Mouse (Mus musculus) sigmoid colon, adult 10 weeks (tissue): Measurements from ENCODE around the gene Selenos. TPM values are rescaled to one million over a fixed set of nuclear protein-coding genes. Genes with fewer than 3 reads are reported as not detected.

ENCODE experiments used
- polyA plus RNA-seq: library from polyadenylated mRNA; stranded (reverse); fragments of 350-450 nt; fragmentation: Illumina TruSeq; extraction: RNeasy Lipid Tissue Mini Kit (QIAGEN cat#74804); gene quantifications from one replicate; pipeline ENCODE4 v1.2.3, GENCODE M21; 2014; ENCODE audit warnings: low read depth, low replicate concordance

Gene Selenos
- 127 TPM for polyA plus RNA-seq

DNA sequence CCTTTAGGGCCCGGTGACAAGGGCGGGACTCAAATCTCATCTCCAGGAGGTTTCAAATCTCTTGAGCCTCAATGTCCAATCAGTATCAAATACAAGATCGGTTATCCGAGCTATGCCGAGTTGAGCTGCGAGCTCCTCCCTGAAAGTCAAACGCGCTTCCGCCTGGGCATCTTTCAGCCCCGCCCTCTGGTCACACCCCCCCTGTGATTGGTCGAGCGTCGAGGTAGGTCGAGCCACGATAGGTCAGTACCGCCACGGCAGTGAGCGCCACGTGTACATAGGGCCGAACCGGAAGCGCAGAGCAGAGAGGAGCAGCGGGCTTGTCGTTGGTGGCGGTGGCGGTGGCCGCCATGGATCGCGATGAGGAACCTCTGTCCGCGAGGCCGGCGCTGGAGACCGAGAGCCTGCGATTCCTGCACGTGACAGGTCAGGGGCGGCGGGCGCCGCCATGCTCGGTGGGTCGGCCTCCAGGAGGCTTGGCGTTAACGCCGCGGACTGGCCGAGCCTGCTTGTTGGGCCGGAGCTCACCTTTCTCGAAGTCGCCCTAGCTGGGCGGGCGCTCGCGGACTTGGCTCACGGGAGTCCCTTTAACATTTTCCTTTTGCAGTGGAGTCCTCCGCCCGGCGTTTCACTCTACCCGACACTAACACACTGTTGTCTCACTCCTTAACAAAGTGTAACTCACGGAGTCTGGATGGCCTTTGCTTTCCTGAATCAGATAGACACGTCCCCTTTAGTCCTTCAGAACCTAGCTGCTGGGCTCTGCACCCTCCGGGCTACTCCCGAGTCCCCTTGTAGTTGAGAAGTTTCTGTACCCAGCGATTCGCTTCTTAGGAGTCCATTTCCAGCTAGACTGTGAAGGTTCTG, at the start of gene Selenos:
Gene Selenos (plus strand): TSS at position 286 of the 867 bp plus-strand sequence.

DNA sequence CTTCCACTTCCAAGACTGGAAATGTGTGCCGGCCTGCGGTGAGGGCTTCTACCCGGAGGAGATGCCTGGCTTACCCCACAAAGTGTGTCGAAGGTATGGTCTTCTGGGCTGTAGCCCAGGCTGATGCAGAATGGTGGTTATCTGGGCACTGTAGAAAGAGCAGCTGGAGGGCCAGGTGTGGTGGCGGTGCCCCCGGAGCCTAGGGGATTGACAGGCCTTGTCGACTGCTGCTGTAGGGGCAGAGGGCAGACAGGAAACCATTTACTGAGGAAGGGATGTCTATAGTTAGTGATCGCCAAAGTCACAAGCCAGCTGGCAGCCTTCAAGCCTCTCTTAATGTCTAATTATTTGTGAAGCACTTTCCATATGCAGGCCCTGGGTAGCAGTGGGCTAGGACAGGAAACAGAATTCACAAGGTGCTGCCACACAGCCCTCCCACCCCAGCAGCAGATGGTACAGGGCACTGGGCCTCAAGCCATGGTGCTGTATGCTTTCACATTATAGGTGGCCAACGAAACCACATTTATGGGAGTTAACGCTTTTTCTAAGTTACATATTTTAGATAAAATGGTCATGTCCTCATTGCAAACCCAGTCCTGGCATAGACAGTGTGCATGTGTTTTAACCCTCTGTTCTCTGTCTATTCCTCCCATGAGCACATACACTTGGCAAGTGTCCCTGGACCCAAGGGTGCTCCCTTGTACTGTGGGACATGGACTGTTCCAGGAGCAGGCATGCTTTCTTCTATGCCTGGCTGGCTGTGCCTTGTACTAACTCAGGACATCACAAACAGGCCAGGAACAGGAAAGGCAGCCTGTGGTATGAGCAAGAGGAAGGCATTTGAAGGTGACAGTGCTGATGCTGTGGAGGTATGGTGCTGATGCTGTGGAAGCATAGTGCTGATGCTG, 35.6 kb upstream of the Selenos start, which contains the start of gene Gm45213:
Gene Gm45213 (plus strand): TSS at position 51 of the 908 bp plus-strand sequence.

GRCm38 (mm10) chr7:66058703-66059102, 20.7 kb upstream of the Selenos start, which contains the start of gene Snrpa1:
Gene Snrpa1 (plus strand): TSS chr7:66059003.

DNA sequence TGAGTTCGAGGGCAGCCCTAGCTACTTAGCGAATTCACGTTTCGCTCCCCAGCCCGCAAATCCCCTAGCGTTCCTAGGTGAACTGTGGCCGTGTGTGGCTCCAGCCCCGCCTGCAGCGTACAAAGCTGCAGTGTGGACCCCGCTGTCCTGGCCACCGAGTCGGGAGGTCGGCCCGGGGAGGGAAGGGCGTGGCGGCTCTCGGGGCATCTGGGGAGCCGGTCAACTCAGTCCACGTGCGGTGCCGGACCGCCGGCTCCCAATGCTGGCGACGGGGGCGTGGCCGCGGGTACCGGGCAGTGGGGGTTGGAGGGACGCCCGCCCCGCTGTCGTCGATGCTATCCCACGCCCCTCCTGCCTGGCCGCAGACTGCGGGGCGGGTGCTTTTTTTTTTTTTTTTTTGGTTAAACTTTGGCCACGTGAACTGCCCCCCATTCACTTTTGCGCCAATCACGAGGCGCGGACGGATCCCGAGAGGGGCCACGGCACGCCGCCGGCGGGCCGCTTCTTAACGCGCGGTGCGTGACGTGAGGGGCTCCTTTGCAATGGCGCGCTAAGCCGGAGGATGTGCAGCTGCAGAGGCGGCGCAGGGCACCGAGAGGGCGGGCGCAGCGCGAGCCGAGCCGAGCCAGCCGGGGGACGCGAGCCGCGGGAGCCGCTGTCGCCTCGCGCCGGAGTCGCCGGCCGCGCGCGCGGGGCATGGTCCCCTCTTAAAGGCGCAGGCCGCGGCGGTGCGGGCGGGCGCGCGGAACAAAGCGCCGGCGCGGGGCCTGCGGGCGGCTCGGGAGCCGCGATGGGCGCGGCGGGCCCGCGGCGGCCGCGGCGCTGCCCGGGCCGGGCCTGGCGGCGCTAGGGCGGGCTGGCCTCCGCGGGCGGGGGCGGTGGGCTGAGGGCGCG, 29.8 kb downstream of the Selenos start, which contains the start of gene Chsy1:
Gene Chsy1 (plus strand): TSS at position 555 of the 894 bp plus-strand sequence.

Other genes with a start within 250 kb of the Selenos start
- gene Pcsk6, start 217.9 kb upstream of the Selenos start, polyA plus RNA-seq = 4.0 TPM
- gene Gm45213, start 36.0 kb upstream of the Selenos start, polyA plus RNA-seq = not detected
- gene Snrpa1, start 20.6 kb upstream of the Selenos start, polyA plus RNA-seq = 36.6 TPM
- gene Chsy1, start 29.9 kb downstream of the Selenos start, polyA plus RNA-seq = 7.2 TPM